Mouse (Mus musculus) T-cell, adult 2 months (primary cell): ENCODE measurements at regions not wholly inside any gene's neighbourhood (a gene's known extent, or its start where the extent isn't known, plus 50 kb on each side); places are given as distances from the start of the nearest gene placed in this dataset.
A peak's percentile ranks its signal among the peaks of the same experiment; 100 is the strongest.

Experiments
- DNase-seq: peaks from one replicate; pipeline ENCODE4 v3.0.0; 2022; ENCODE audit warnings: low spot score

GRCm38 (mm10) chr14:56313969-56314368, 50.9 kb upstream of the Atp12a start:
- DNase-seq, result no peak

GRCm38 (mm10) chr14:56314459-56314858, 50.4 kb upstream of the Atp12a start:
- peak; percentile 50 for DNase-seq
